Mouse (Mus musculus): Measurements from ENCODE around the gene Tmed5. TPM values are rescaled to one million over a fixed set of nuclear protein-coding genes. Genes with fewer than 3 reads are reported as not detected.
A peak's percentile ranks its signal among the peaks of the same experiment; 100 is the strongest.

Tmed5 gene
- total and polyA plus RNA-seq, 2 experiments, result 104 to 109 TPM

DNA sequence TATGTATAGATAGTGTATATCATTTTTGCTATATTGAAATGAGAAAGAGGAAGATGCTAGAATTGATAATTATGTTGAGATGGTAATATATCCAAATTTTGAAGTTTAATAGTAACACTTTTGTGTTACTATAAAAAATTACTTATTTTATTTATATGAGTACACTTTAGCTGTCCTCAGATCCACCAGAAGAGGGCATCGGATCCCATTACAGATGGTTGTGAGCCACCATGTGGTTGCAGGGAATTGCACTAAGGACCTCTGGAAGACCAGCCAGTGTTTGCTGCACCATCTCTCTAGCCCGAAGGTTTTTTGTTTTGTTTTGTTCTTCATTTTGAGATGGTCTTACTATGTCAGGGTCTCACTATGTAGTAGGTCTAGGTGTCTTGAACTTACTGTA, 47.0 kb downstream of the Tmed5 start:
- TF ChIP-seq CTCF (IDR thresholded peaks at IDR 0.05; ENCODE audit: low read depth, low read length) (peak; percentile 8; the same call in 1 of the 2 replicates), POLR2A (IDR thresholded peaks at IDR 0.05; ENCODE audit: extremely low read depth, insufficient read depth, low read length) (no peak)
- Histone ChIP-seq H3K79me2 (ENCODE audit: control insufficient read depth, insufficient read depth, low read length) (no peaks in the 10 kb centered on the region; the same call in 1 of the 2 replicates), H3K9ac (ENCODE audit: low read depth, low read length) (no peak overlapping the region), H3K27ac (replicated peaks; ENCODE audit: insufficient read depth, low read depth, low read length) (no peak overlapping the region), H3K4me1 (ENCODE audit: control insufficient read depth, insufficient read depth, low read length) (no peaks in the 10 kb centered on the region), H3K4me3 (ENCODE audit: insufficient read depth, low read depth, low read length) (no peak overlapping the region), H3K36me3 (ENCODE audit: control insufficient read depth, insufficient read depth, low read length) (peaks cover 25% of the 10 kb centered on the region), H3K27me3 (ENCODE audit: control insufficient read depth, insufficient read depth, low read length) (no peaks in the 10 kb centered on the region)
- DNase-seq (ENCODE audit: extremely low read depth, low read depth, low spot score), result no peak
- WGBS, result 98% methylated on average over 2 of the region's 2 CpGs

DNA sequence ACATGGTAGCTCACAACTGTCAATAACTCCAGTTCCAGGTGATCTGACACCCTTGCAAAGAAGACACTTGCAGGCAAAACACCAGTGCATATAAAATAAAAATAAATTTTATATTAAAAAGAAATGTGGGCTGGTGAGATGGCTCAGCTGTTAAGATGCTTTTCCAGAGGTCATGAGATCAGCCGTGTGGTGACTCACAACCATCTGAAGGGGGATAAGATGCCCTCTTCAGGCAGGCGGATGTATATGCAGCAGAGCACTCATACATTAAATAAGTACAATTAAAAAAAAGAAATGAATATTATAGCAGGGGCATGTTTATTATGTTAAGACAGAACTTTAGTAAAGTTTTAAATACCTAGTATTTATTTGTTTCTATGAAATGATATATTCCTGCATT, 50.0 kb downstream of the Tmed5 start:
- Histone ChIP-seq H3K4me1 (ENCODE audit: control insufficient read depth, insufficient read depth, low read length) (no peaks in the 10 kb centered on the region; the same call in 1 of the 2 replicates), H3K36me3 (ENCODE audit: control insufficient read depth, insufficient read depth, low read length) (peaks cover 15% of the 10 kb centered on the region), H3K4me3 (ENCODE audit: insufficient read depth, low read depth, low read length) (no peak overlapping the region), H3K9ac (ENCODE audit: low read depth, low read length) (no peak overlapping the region), H3K27me3 (ENCODE audit: control insufficient read depth, insufficient read depth, low read length) (no peaks in the 10 kb centered on the region), H3K27ac (replicated peaks; ENCODE audit: insufficient read depth, low read depth, low read length) (no peak overlapping the region), H3K79me2 (ENCODE audit: control insufficient read depth, insufficient read depth, low read length) (peaks cover 5% of the 10 kb centered on the region; the same call in 1 of the 2 replicates)
- WGBS, result 61% methylated on average over 2 of the region's 2 CpGs
- DNase-seq (ENCODE audit: extremely low read depth, low read depth, low spot score), result peak; percentile 21
- TF ChIP-seq POLR2A (IDR thresholded peaks at IDR 0.05; ENCODE audit: extremely low read depth, insufficient read depth, low read length) (no peak), CTCF (IDR thresholded peaks at IDR 0.05; ENCODE audit: low read depth, low read length) (peak; percentile 17; the same call in 1 of the 2 replicates)

DNA sequence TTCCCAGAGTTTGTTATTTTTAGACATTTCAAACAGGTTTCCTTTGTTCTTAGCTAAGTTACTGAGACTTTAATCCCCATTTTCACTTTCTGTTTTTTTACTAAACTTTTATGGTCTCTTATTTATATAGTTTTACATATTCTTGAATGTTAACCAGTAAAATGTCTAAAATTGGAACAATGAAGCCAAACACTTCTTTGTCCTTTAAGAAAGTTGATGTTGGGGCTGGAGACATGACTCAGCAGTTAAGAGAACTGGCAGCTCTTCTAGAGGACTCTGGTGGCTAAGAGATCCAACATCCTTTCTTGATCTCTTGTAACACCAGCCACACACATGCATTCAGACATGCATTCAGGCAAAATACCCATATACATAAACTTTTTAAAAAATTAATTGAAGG, 52.8 kb downstream of the Tmed5 start:
- no peak overlapping the region for H3K27ac ChIP-seq (replicated peaks; ENCODE audit: insufficient read depth, low read depth, low read length)
- H3K9ac ChIP-seq (ENCODE audit: low read depth, low read length), result no peak overlapping the region
- H3K36me3 ChIP-seq (ENCODE audit: control insufficient read depth, insufficient read depth, low read length), result peaks cover 3% of the 10 kb centered on the region; the same call in 1 of the 2 replicates
- no peaks in the 10 kb centered on the region; the same call in 1 of the 2 replicates for H3K4me1 ChIP-seq (ENCODE audit: control insufficient read depth, insufficient read depth, low read length)
- TF ChIP-seq CTCF (IDR thresholded peaks at IDR 0.05; ENCODE audit: low read depth, low read length) (no peak), POLR2A (IDR thresholded peaks at IDR 0.05; ENCODE audit: extremely low read depth, insufficient read depth, low read length) (no peak)
- no peak overlapping the region for H3K4me3 ChIP-seq (ENCODE audit: insufficient read depth, low read depth, low read length)
- DNase-seq (ENCODE audit: extremely low read depth, low read depth, low spot score), result peak; percentile 46
- no peaks in the 10 kb centered on the region for H3K27me3 ChIP-seq (ENCODE audit: control insufficient read depth, insufficient read depth, low read length)
- H3K79me2 ChIP-seq (ENCODE audit: control insufficient read depth, insufficient read depth, low read length), result peaks cover 10% of the 10 kb centered on the region

DNA sequence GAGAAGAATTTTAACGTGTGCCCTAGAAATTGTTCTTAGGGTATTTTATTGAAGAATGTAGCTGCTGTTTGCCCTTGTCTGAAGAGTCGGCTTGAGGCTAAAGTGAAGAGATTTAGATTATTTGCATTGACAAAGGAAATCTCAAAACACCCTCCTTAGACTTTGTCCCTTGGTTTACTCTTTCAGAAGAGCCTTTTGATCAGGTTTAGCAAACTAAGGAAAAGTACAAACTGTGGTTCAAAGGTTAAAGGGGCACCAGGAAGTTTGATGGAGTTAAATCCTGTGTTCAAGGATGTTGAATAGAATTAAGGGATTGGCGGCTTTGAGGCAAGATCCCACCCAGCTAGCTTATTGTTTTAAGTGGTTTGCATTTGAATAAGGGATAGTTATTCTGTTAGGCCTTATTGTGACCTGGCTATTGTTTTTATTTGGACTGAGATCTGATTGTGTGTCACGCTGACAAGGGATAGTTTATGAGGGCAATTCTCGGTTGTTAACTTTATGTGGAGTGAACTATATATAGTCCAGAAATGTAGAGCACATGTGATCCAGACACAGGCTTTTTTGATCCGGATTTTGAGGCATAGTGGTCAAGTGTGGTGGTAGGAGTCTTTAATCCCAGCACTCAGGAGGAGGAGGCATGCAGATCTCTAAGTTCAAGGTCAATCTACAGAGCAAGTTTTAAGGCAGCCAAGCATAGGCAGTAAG, 55.4 kb downstream of the Tmed5 start:
- 82% methylated on average over 6 of the region's 6 CpGs for WGBS
- no peak overlapping the region for H3K27ac ChIP-seq (replicated peaks; ENCODE audit: insufficient read depth, low read depth, low read length)

DNA sequence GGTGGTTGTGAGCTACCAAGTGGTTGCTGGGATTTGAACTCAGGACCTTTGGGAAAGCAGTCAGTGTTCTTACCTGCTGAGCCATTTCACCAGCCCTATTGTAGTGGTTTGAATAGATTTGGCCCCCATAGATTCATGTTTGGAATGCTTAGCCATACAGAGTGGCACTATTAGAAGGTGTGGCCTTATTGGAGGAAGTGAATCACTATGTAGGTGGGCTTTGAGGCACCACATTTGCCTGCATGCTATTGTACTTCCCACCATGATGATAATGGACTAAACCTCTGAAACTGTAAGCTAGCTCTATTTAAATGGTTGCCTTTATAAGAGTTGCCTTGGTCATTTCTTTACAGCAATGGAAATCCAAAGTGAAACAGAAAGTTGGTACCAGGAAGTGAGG, 56.2 kb downstream of the Tmed5 start:
- Histone ChIP-seq H3K4me3 (ENCODE audit: insufficient read depth, low read depth, low read length) (no peak overlapping the region), H3K79me2 (ENCODE audit: control insufficient read depth, insufficient read depth, low read length) (peaks cover 16% of the 10 kb centered on the region), H3K4me1 (ENCODE audit: control insufficient read depth, insufficient read depth, low read length) (no peaks in the 10 kb centered on the region; the same call in 1 of the 2 replicates), H3K36me3 (ENCODE audit: control insufficient read depth, insufficient read depth, low read length) (peaks cover 5% of the 10 kb centered on the region), H3K27me3 (ENCODE audit: control insufficient read depth, insufficient read depth, low read length) (no peaks in the 10 kb centered on the region), H3K9ac (ENCODE audit: low read depth, low read length) (no peak overlapping the region), H3K27ac (replicated peaks; ENCODE audit: insufficient read depth, low read depth, low read length) (no peak overlapping the region)
- no peak for TF ChIP-seq CTCF (IDR thresholded peaks at IDR 0.05; ENCODE audit: low read depth, low read length)
- TF ChIP-seq POLR2A (IDR thresholded peaks at IDR 0.05; ENCODE audit: extremely low read depth, insufficient read depth, low read length), result no peak
- DNase-seq (ENCODE audit: extremely low read depth, low read depth, low spot score), result no peak

More for the DNA sequence above, 55.4 kb downstream of the Tmed5 start:
- H3K4me1 ChIP-seq (ENCODE audit: control insufficient read depth, insufficient read depth, low read length), result no peaks in the 10 kb centered on the region; the same call in 1 of the 2 replicates
- H3K9ac ChIP-seq (ENCODE audit: low read depth, low read length), result no peak overlapping the region
- TF ChIP-seq CTCF (IDR thresholded peaks at IDR 0.05; ENCODE audit: low read depth, low read length) (no peak), POLR2A (IDR thresholded peaks at IDR 0.05; ENCODE audit: extremely low read depth, insufficient read depth, low read length) (no peak)
- peak; percentile 46 for DNase-seq (ENCODE audit: extremely low read depth, low read depth, low spot score)
- no peak overlapping the region for H3K4me3 ChIP-seq (ENCODE audit: insufficient read depth, low read depth, low read length)
- peaks cover 16% of the 10 kb centered on the region for H3K79me2 ChIP-seq (ENCODE audit: control insufficient read depth, insufficient read depth, low read length)
- H3K27me3 ChIP-seq (ENCODE audit: control insufficient read depth, insufficient read depth, low read length), result no peaks in the 10 kb centered on the region
- H3K36me3 ChIP-seq (ENCODE audit: control insufficient read depth, insufficient read depth, low read length), result peaks cover 8% of the 10 kb centered on the region; the same call in 1 of the 2 replicates

DNA sequence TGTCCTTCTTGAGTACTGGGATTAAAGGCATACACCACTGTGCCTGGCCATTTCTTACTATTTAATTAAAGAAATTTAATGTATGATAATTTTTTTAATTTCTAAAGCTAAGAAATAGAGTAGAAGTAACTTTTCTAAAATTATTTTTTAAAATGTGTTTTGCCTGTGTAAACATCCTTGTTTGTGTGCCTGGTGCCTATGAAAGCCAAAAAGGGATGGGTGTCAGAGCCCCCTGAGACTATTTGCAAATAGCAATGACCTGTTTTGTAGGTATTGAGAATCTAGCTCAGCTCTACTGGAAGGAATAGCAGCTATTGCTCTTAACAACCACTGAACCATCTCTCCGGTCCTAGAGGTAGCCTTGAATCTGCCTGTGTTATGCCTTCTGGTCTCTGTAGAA, 60.1 kb downstream of the Tmed5 start:
- peaks cover 17% of the 10 kb centered on the region for H3K79me2 ChIP-seq (ENCODE audit: control insufficient read depth, insufficient read depth, low read length)
- TF ChIP-seq CTCF (IDR thresholded peaks at IDR 0.05; ENCODE audit: low read depth, low read length) (no peak), POLR2A (IDR thresholded peaks at IDR 0.05; ENCODE audit: extremely low read depth, insufficient read depth, low read length) (no peak)
- no peak overlapping the region for H3K9ac ChIP-seq (ENCODE audit: low read depth, low read length)
- H3K27me3 ChIP-seq (ENCODE audit: control insufficient read depth, insufficient read depth, low read length), result no peaks in the 10 kb centered on the region
- H3K36me3 ChIP-seq (ENCODE audit: control insufficient read depth, insufficient read depth, low read length), result peaks cover 14% of the 10 kb centered on the region
- H3K27ac ChIP-seq (replicated peaks; ENCODE audit: insufficient read depth, low read depth, low read length), result no peak overlapping the region
- H3K4me3 ChIP-seq (ENCODE audit: insufficient read depth, low read depth, low read length), result no peak overlapping the region
- WGBS, result 98% methylated on average over 1 of the region's 1 CpGs
- no peak for DNase-seq (ENCODE audit: extremely low read depth, low read depth, low spot score)
- no peaks in the 10 kb centered on the region; the same call in 1 of the 2 replicates for H3K4me1 ChIP-seq (ENCODE audit: control insufficient read depth, insufficient read depth, low read length)
